Mouse (Mus musculus) MEL (cell line): Measurements from ENCODE around the gene Clec4d. TPM values are rescaled to one million over a fixed set of nuclear protein-coding genes. Genes with fewer than 3 reads are reported as not detected.

Experiments
- DNase-seq: peaks from one replicate; pipeline ENCODE4 v3.0.0; 2011; ENCODE audit warnings: low read depth, low spot score
- H3K27ac ChIP-seq: 2 replicates; pipeline ENCODE4 v1.5.1; 2012; ENCODE audit warnings: low read depth, mild to moderate bottlenecking, control low read depth, low read length, moderate library complexity; ENCODE audit not compliant: control insufficient read depth
- H3K27me3 ChIP-seq, 2 experiments: fragments of 150-350 bp in 1 of 2; sonication (generic) in 1 of 2; 2 replicates each; pipeline ENCODE4 v1.6.1; 2012; ENCODE audit warnings: low read length in 2 of 2, mild to moderate bottlenecking in 2 of 2, improper control_type of control experiment in 1 of 2, moderate library complexity in 1 of 2; ENCODE audit not compliant: insufficient read depth in 2 of 2, control insufficient read depth in 1 of 2
- H3K36me3 ChIP-seq, 2 experiments: 2 replicates each; pipeline ENCODE4 v1.6.1; 2012 to 2014; ENCODE audit warnings: low read length in 2 of 2, improper control_type of control experiment in 1 of 2, inconsistent platforms in 1 of 2, mild to moderate bottlenecking in 1 of 2; ENCODE audit not compliant: insufficient read depth in 2 of 2, control insufficient read depth in 1 of 2
- H3K4me1 ChIP-seq, 2 experiments: fragments of 150-350 bp in 1 of 2; sonication (generic) in 1 of 2; 2 replicates each; pipeline ENCODE4 v1.6.1; 2012; ENCODE audit warnings: low read length in 2 of 2, improper control_type of control experiment in 1 of 2, mild to moderate bottlenecking in 1 of 2; ENCODE audit not compliant: insufficient read depth in 2 of 2, control insufficient read depth in 1 of 2
- H3K4me3 ChIP-seq, 2 experiments: fragments of 150-350 bp in 1 of 2; sonication (generic) in 1 of 2; 2 replicates each; pipeline ENCODE4 v1.5.1; 2012; ENCODE audit warnings: low read depth in 2 of 2, low read length in 2 of 2, mild to moderate bottlenecking in 2 of 2, moderate library complexity in 2 of 2, control low read depth in 1 of 2, improper control_type of control experiment in 1 of 2; ENCODE audit not compliant: control insufficient read depth in 1 of 2, insufficient read depth in 1 of 2
- H3K79me2 ChIP-seq: 2 replicates; pipeline ENCODE4 v1.6.1; 2012; ENCODE audit warnings: mild to moderate bottlenecking, low read length, moderate library complexity; ENCODE audit not compliant: control insufficient read depth, poor library complexity, insufficient read depth
- H3K9ac ChIP-seq: 2 replicates; pipeline ENCODE4 v1.6.1; 2012; ENCODE audit warnings: low read depth, mild to moderate bottlenecking, control low read depth, low read length, moderate library complexity; ENCODE audit not compliant: control insufficient read depth, poor library complexity, severe bottlenecking
- H3K9me3 ChIP-seq: fragments of 150-350 bp; sonication (generic); replicated peaks from 2 replicates; pipeline ENCODE4 v1.6.1; 2012; ENCODE audit warnings: mild to moderate bottlenecking, low read length, improper control_type of control experiment, moderate library complexity; ENCODE audit not compliant: insufficient read depth
- BHLHE40 ChIP-seq: IDR thresholded peaks from 2 replicates; pipeline ENCODE4 v1.6.1; 2012; ENCODE audit warnings: low read depth, mild to moderate bottlenecking, inconsistent platforms, low read length, improper control_type of control experiment, borderline replicate concordance
- CHD1 ChIP-seq: IDR thresholded peaks from 2 replicates; pipeline ENCODE4 v1.6.1; 2012; ENCODE audit warnings: low read depth, mild to moderate bottlenecking, inconsistent platforms, low read length, improper control_type of control experiment
- ELF1 ChIP-seq: IDR thresholded peaks from 2 replicates; pipeline ENCODE4 v1.6.1; 2014; ENCODE audit warnings: low read depth, mild to moderate bottlenecking, inconsistent platforms, low read length, improper control_type of control experiment, moderate library complexity
- EP300 ChIP-seq, 2 experiments: IDR thresholded peaks; 2 replicates each; pipeline ENCODE4 v1.6.1; 2011; ENCODE audit warnings: improper control_type of control experiment in 2 of 2, low read length in 2 of 2, low read depth in 1 of 2, mild to moderate bottlenecking in 1 of 2
- GABPA ChIP-seq: IDR thresholded peaks from 2 replicates; pipeline ENCODE4 v1.6.1; 2012; ENCODE audit warnings: low read depth, mild to moderate bottlenecking, inconsistent platforms, low read length, improper control_type of control experiment, moderate library complexity
- GATA1 ChIP-seq: IDR thresholded peaks from 2 replicates; pipeline ENCODE4 v1.6.1; 2011; ENCODE audit warnings: low read depth, low read length, improper control_type of control experiment
- HCFC1 ChIP-seq: IDR thresholded peaks from 2 replicates; pipeline ENCODE4 v1.6.1; 2012; ENCODE audit warnings: low read depth, mild to moderate bottlenecking, inconsistent platforms, low read length, improper control_type of control experiment, moderate library complexity
- JUND ChIP-seq: IDR thresholded peaks from 2 replicates; pipeline ENCODE4 v1.6.1; 2011; ENCODE audit warnings: low read depth, mild to moderate bottlenecking, improper control_type of control experiment, low read length
- KAT2A ChIP-seq: conservative IDR thresholded peaks from 2 replicates; pipeline ENCODE4 v1.6.1; 2012; ENCODE audit warnings: low read depth, low read length, improper control_type of control experiment, inconsistent platforms
- MAFK ChIP-seq: IDR thresholded peaks from 2 replicates; pipeline ENCODE4 v1.6.1; 2011; ENCODE audit warnings: low read depth, mild to moderate bottlenecking, low read length, improper control_type of control experiment, borderline replicate concordance
- MAX ChIP-seq: IDR thresholded peaks from 2 replicates; pipeline ENCODE4 v1.6.1; 2011; ENCODE audit warnings: low read length, improper control_type of control experiment
- MAZ ChIP-seq: IDR thresholded peaks from 2 replicates; pipeline ENCODE4 v1.6.1; 2012; ENCODE audit warnings: low read depth, mild to moderate bottlenecking, inconsistent platforms, low read length, improper control_type of control experiment
- MXI1 ChIP-seq: IDR thresholded peaks from 2 replicates; pipeline ENCODE4 v1.6.1; 2011; ENCODE audit warnings: mild to moderate bottlenecking, low read depth, low read length, improper control_type of control experiment
- MYB ChIP-seq: IDR thresholded peaks from 2 replicates; pipeline ENCODE4 v1.6.1; 2011; ENCODE audit warnings: mild to moderate bottlenecking, low read depth, low read length, improper control_type of control experiment
- NELFE ChIP-seq: IDR thresholded peaks from 2 replicates; pipeline ENCODE4 v1.6.1; 2011; ENCODE audit warnings: low read depth, low read length, improper control_type of control experiment
- POLR2A ChIP-seq, 2 experiments: IDR thresholded peaks; 2 replicates each; pipeline ENCODE4 v1.6.1; 2011 to 2012; ENCODE audit warnings: low read length in 2 of 2, mild to moderate bottlenecking in 2 of 2, control low read depth in 1 of 2, improper control_type of control experiment in 1 of 2, low read depth in 1 of 2, moderate library complexity in 1 of 2; ENCODE audit not compliant: control insufficient read depth in 1 of 2, insufficient read depth in 1 of 2, poor library complexity in 1 of 2
- POLR2AphosphoS2 ChIP-seq: IDR thresholded peaks from 2 replicates; pipeline ENCODE4 v1.6.1; 2011; ENCODE audit warnings: low read length, improper control_type of control experiment
- POLR2AphosphoS5 ChIP-seq: IDR thresholded peaks from 2 replicates; pipeline ENCODE4 v1.6.1; 2012; ENCODE audit warnings: low read depth, borderline replicate concordance, mild to moderate bottlenecking, inconsistent platforms, low read length, moderate library complexity, mixed read lengths
- RCOR1 ChIP-seq: IDR thresholded peaks from 2 replicates; pipeline ENCODE4 v1.6.1; 2012; ENCODE audit warnings: low read depth, mild to moderate bottlenecking, inconsistent platforms, low read length, improper control_type of control experiment
- SMC3 ChIP-seq: IDR thresholded peaks from 2 replicates; pipeline ENCODE4 v1.6.1; 2011; ENCODE audit warnings: low read depth, low read length, improper control_type of control experiment
- TAL1 ChIP-seq: IDR thresholded peaks from 2 replicates; pipeline ENCODE4 v1.6.1; 2012; ENCODE audit warnings: mild to moderate bottlenecking, inconsistent platforms, low read length, moderate library complexity, mixed read lengths
- TBP ChIP-seq: IDR thresholded peaks from 2 replicates; pipeline ENCODE4 v1.8.0; 2011; ENCODE audit warnings: low read depth, low read length, improper control_type of control experiment
- TCF12 ChIP-seq: IDR thresholded peaks from 2 replicates; pipeline ENCODE4 v1.6.1; 2014; ENCODE audit warnings: low read depth, mild to moderate bottlenecking, inconsistent platforms, low read length, improper control_type of control experiment, moderate library complexity
- USF1 ChIP-seq: IDR thresholded peaks from 2 replicates; pipeline ENCODE4 v1.6.1; 2014; ENCODE audit warnings: low read depth, mild to moderate bottlenecking, inconsistent platforms, low read length, improper control_type of control experiment, moderate library complexity
- USF2 ChIP-seq, 2 experiments: IDR thresholded peaks; 2 replicates each; pipeline ENCODE4 v1.6.1; 2011 to 2012; ENCODE audit warnings: improper control_type of control experiment in 2 of 2, low read length in 2 of 2, borderline replicate concordance in 1 of 2, inconsistent platforms in 1 of 2, low read depth in 1 of 2, mild to moderate bottlenecking in 1 of 2; ENCODE audit not compliant: insufficient read depth in 1 of 2
- ZC3H11A ChIP-seq: IDR thresholded peaks from 2 replicates; pipeline ENCODE4 v1.6.1; 2012; ENCODE audit warnings: low read depth, mild to moderate bottlenecking, inconsistent platforms, low read length, improper control_type of control experiment
- ZNF384 ChIP-seq: IDR thresholded peaks from 2 replicates; pipeline ENCODE4 v1.6.1; 2012; ENCODE audit warnings: low read depth, mild to moderate bottlenecking, inconsistent platforms, low read length, improper control_type of control experiment
- polyA plus RNA-seq, 2 experiments: library from polyadenylated mRNA; stranded (reverse) in 1 of 2; unstranded in 1 of 2; fragments of >175 nt in 1 of 2; fragments of >200 nt in 1 of 2; gene quantifications; 2 replicates each; pipeline versions ENCODE4 v1.2.1 to v1.2.4; 2012; ENCODE audit warnings: low replicate concordance in 2 of 2, low read depth in 1 of 2; ENCODE audit not compliant: insufficient read length in 2 of 2, insufficient read depth in 1 of 2, missing spikeins in 1 of 2
- total RNA-seq: library from RNA; depleted of rRNA; stranded (reverse); fragments of 300-350 nt; gene quantifications from 2 replicates; pipeline ENCODE4 v1.2.3, GENCODE M21; 2012

The Clec4d gene
- total and polyA plus RNA-seq, 3 experiments: 2.0 to 5.6 TPM; not detected in 1

DNA sequence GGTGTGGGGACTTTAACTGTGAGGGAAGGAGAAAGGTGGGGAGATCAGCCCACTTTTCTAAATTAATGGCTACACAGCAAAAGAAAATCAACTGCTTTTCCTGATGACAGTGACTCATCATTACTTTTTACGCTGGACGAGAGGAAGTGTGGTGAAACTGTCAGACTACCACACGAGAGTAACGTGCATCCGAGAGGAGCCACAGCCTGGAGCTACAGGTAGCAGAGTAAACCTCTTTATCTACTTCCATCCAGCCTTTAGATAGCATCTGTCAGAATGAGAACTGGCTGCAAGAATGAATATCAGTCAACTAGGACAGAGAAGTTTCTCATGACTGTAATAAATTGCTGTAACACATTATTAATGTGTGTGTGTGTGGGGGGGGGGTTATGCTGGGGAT is 5.0 kb downstream of the Clec4d start (continued):
- TF ChIP-seq EP300 (IDR thresholded peaks at IDR 0.05; ENCODE audit: low read depth in 1 of 2, low read length in 2 of 2): peak; percentile 55 to 89
- TF ChIP-seq MAZ: no peak

DNA sequence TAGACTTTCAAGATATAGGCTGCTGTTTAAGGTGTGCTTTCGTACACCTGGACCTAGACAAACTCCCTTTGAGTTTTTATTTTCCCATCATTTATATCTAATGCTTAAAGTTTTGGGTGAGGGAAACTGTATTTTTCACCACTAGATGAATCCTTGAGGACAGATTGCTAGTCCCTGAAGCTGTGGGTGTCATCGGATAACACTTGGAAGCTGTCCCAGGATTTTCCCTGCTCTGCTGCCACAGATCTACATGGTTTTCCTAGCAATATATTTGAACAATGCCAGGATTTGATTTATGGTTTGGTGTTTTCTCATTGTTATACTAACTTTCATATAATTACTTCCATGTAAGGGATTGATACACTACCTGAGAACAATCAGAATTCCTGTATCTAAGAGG is 17.5 kb downstream of the Clec4d start:
- H3K4me3 ChIP-seq: no peak overlapping the region
- no peaks in the 10 kb centered on the region for H3K9me3 ChIP-seq
- no peak overlapping the region for H3K9ac ChIP-seq
- H3K4me1 ChIP-seq: no peaks in the 10 kb centered on the region
- H3K27me3 ChIP-seq: no peaks in the 10 kb centered on the region
- no peaks in the 10 kb centered on the region for H3K36me3 ChIP-seq
- H3K79me2 ChIP-seq: no peaks in the 10 kb centered on the region
- H3K27ac ChIP-seq: no peak overlapping the region
- DNase-seq: no peak
- no peak for TF ChIP-seq KAT2A
- TF ChIP-seq POLR2AphosphoS5: no peak
- TF ChIP-seq TCF12: no peak
- TF ChIP-seq RCOR1: no peak
- TF ChIP-seq ZC3H11A: no peak
- no peak for TF ChIP-seq CHD1
- no peak for TF ChIP-seq GABPA
- TF ChIP-seq USF2 (IDR thresholded peaks at IDR 0.05; ENCODE audit: borderline replicate concordance in 1 of 2, insufficient read depth in 1 of 2, low read depth in 1 of 2, low read length in 2 of 2): no peak
- no peak for TF ChIP-seq TBP
- no peak for TF ChIP-seq GATA1
- no peak for TF ChIP-seq HCFC1
- no peak for TF ChIP-seq TAL1
- no peak for TF ChIP-seq BHLHE40
- TF ChIP-seq POLR2AphosphoS2: no peak
- TF ChIP-seq JUND: no peak

DNA sequence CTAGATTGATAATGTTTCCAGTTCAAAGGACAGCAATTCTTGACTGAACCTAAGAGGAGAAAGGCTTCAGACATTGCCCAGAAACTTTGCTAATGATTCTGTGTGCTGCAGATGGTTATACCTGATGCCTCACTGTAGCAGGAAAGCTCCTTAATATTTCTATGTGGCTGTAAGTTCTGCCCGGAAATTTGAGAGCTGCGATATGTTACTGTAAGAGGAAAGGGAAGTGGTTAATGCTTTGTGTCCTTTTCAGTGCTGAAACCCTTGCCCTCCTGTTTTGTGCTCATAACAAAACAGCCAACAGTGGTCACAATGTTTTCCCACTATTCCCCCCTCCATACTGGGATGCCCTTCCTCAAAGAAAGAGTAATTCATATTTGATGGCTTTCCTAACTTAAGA is 24.4 kb downstream of the Clec4d start:
- H3K36me3 ChIP-seq: peaks cover 0 to 15% of the 10 kb centered on the region in 2 experiments; a peak in 2 of 4 replicates
- TF ChIP-seq MAZ (no peak), SMC3 (no peak), POLR2A (IDR thresholded peaks at IDR 0.05; ENCODE audit: control insufficient read depth in 1 of 2, insufficient read depth in 1 of 2, low read depth in 1 of 2, low read length in 2 of 2, poor library complexity in 1 of 2) (no peak), ELF1 (no peak), KAT2A (no peak), NELFE (no peak), MXI1 (no peak), RCOR1 (no peak), GATA1 (no peak), CHD1 (no peak), MAFK (no peak), USF1 (no peak), ZNF384 (no peak), POLR2AphosphoS2 (no peak), GABPA (no peak), MYB (no peak), MAX (no peak)
- H3K4me1 ChIP-seq: peaks cover 5 to 10% of the 10 kb centered on the region in 2 experiments; a peak in 3 of 4 replicates
- H3K9ac ChIP-seq: no peak overlapping the region
- no peak overlapping the region for H3K4me3 ChIP-seq
- H3K27me3 ChIP-seq: no peaks in the 10 kb centered on the region
- H3K9me3 ChIP-seq: no peaks in the 10 kb centered on the region
- no peak overlapping the region for H3K27ac ChIP-seq
- no peaks in the 10 kb centered on the region for H3K79me2 ChIP-seq
- DNase-seq: no peak
